Mouse (Mus musculus): Measurements from ENCODE around the gene Asb15. TPM values are rescaled to one million over a fixed set of nuclear protein-coding genes. Genes with fewer than 3 reads are reported as not detected.
A peak's percentile ranks its signal among the peaks of the same experiment; 100 is the strongest.

Gene Asb15
- total RNA-seq (2014; fragmentation: Nextera tagmentation), result not detected in 2 replicates
- not detected in 2 replicates for total RNA-seq (2017)

GRCm38 (mm10) chr6:24528064-24528243 is at the start of gene Asb15:
Gene Asb15, plus strand, starts transcription at chr6:24528144.
- ATAC-seq (replicated peaks; ENCODE audit: low FRiP score, low TSS enrichment, poor library complexity, severe bottlenecking), result no peak; the same call in 1 of the 2 replicates

GRCm38 (mm10) chr6:24486530-24486929 is 41.4 kb upstream of the Asb15 start:
- ATAC-seq (replicated peaks; ENCODE audit: low FRiP score, low TSS enrichment, poor library complexity, severe bottlenecking), result no peak

- no peak for ATAC-seq (replicated peaks; ENCODE audit: low FRiP score, low TSS enrichment, poor library complexity, severe bottlenecking)
Measured at GRCm38 (mm10) chr6:24490341-24490740, 37.6 kb upstream of the Asb15 start.

- ATAC-seq (replicated peaks; ENCODE audit: low FRiP score, low TSS enrichment, poor library complexity, severe bottlenecking), result no peak
Measured at GRCm38 (mm10) chr6:24504141-24504540, 23.8 kb upstream of the Asb15 start.

GRCm38 (mm10) chr6:24514552-24515284 is 13.2 kb upstream of the Asb15 start, which contains the start of gene Iqub:
Gene Iqub, minus strand, starts transcription at chr6:24515067.
- ATAC-seq (replicated peaks; ENCODE audit: low FRiP score, low TSS enrichment, poor library complexity, severe bottlenecking), result peak; percentile 81

GRCm38 (mm10) chr6:24516197-24516596 is 11.7 kb upstream of the Asb15 start:
- ATAC-seq (replicated peaks; ENCODE audit: low FRiP score, low TSS enrichment, poor library complexity, severe bottlenecking), result peak; percentile 69

GRCm38 (mm10) chr6:24525705-24526104 is 2.2 kb upstream of the Asb15 start:
- ATAC-seq (replicated peaks; ENCODE audit: low FRiP score, low TSS enrichment, poor library complexity, severe bottlenecking), result no peak

GRCm38 (mm10) chr6:24527155-24528063 is 535 bp upstream of the Asb15 start, which contains the start of gene Ndufa5:
Gene Ndufa5, minus strand, starts transcription at chr6:24528013.
- ATAC-seq (replicated peaks; ENCODE audit: low FRiP score, low TSS enrichment, poor library complexity, severe bottlenecking), result peak; percentile 92

GRCm38 (mm10) chr6:24530166-24530565 is 2.2 kb downstream of the Asb15 start:
- peak; percentile 61 for ATAC-seq (replicated peaks; ENCODE audit: low FRiP score, low TSS enrichment, poor library complexity, severe bottlenecking)

- ATAC-seq (replicated peaks; ENCODE audit: low FRiP score, low TSS enrichment, poor library complexity, severe bottlenecking), result no peak
Measured at GRCm38 (mm10) chr6:24530711-24531420, 2.9 kb downstream of the Asb15 start.

GRCm38 (mm10) chr6:24532804-24533203 is 4.9 kb downstream of the Asb15 start:
- no peak for ATAC-seq (replicated peaks; ENCODE audit: low FRiP score, low TSS enrichment, poor library complexity, severe bottlenecking)

GRCm38 (mm10) chr6:24538435-24538834 is 10.5 kb downstream of the Asb15 start:
- ATAC-seq (replicated peaks; ENCODE audit: low FRiP score, low TSS enrichment, poor library complexity, severe bottlenecking), result no peak

GRCm38 (mm10) chr6:24540106-24540505 is 12.2 kb downstream of the Asb15 start:
- no peak for ATAC-seq (replicated peaks; ENCODE audit: low FRiP score, low TSS enrichment, poor library complexity, severe bottlenecking)

GRCm38 (mm10) chr6:24542393-24542792 is 14.4 kb downstream of the Asb15 start:
- no peak for ATAC-seq (replicated peaks; ENCODE audit: low FRiP score, low TSS enrichment, poor library complexity, severe bottlenecking)

- ATAC-seq (replicated peaks; ENCODE audit: low FRiP score, low TSS enrichment, poor library complexity, severe bottlenecking), result no peak
Measured at GRCm38 (mm10) chr6:24543119-24543591, 15.2 kb downstream of the Asb15 start.

GRCm38 (mm10) chr6:24546716-24547420 is 18.9 kb downstream of the Asb15 start:
- no peak for ATAC-seq (replicated peaks; ENCODE audit: low FRiP score, low TSS enrichment, poor library complexity, severe bottlenecking)

- ATAC-seq (replicated peaks; ENCODE audit: low FRiP score, low TSS enrichment, poor library complexity, severe bottlenecking), result no peak
Measured at GRCm38 (mm10) chr6:24549801-24550200, 21.9 kb downstream of the Asb15 start.

GRCm38 (mm10) chr6:24552046-24552445 is 24.1 kb downstream of the Asb15 start:
- no peak for ATAC-seq (replicated peaks; ENCODE audit: low FRiP score, low TSS enrichment, poor library complexity, severe bottlenecking)

- no peak for ATAC-seq (replicated peaks; ENCODE audit: low FRiP score, low TSS enrichment, poor library complexity, severe bottlenecking)
Measured at GRCm38 (mm10) chr6:24554427-24555086, 26.6 kb downstream of the Asb15 start.
